Mouse (Mus musculus) urinary bladder, postnatal 25 days (tissue): ENCODE measurements around the gene Fbxo3.
"Not testable (repeated sequence)": the region's sequence is repeated elsewhere in the genome, so short reads cannot be mapped to it uniquely, and the experiment has no call there.

Experiments used
- DNase-seq: peaks from one replicate; pipeline ENCODE4 v3.0.0; 2022; ENCODE audit warnings: low spot score

The Fbxo3 gene

GRCm38 (mm10) chr2:104096256-104096655 is 68.7 kb downstream of the Fbxo3 start:
- DNase-seq = no peak

DNA sequence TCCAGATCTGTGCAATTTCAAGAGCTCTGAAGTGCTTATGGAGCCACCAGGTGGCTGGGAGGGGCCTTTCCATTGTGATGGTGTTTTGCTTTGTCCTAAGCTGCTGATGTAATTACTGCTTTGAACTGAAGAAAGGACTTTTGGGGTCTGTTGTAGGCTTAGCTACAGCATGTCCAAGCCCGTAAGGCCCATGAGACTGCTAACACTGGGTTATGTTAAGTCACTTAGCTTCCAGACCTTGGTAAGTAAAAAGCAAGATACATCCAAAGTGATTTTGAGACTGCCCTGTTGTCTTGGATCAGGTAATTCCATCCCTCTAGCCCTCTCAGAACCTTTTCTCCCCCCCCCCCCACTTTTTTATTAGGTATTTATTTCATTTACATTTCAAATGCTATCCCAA is 69.3 kb downstream of the Fbxo3 start:
- DNase-seq = not testable (repeated sequence)

DNA sequence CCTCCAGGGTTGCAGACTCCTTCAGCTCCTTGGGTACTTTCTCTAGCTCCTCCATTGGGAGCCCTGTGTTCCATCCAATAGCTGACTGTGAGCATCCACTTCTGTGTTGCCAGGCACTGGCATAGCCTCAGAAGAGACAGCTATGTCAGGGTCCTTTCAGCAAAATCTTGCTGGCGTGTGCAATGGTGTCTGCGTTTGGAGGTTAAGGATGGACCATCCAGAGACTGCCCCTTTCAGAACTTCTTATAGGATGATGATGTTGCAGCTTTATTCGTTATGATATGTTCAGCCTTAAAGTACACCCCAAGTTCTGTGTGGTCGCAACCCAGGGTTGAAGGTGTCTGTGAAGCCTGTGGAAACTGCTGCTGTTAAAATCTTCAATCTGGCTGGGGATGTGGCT is 69.9 kb downstream of the Fbxo3 start:
- not testable (repeated sequence) for DNase-seq

DNA sequence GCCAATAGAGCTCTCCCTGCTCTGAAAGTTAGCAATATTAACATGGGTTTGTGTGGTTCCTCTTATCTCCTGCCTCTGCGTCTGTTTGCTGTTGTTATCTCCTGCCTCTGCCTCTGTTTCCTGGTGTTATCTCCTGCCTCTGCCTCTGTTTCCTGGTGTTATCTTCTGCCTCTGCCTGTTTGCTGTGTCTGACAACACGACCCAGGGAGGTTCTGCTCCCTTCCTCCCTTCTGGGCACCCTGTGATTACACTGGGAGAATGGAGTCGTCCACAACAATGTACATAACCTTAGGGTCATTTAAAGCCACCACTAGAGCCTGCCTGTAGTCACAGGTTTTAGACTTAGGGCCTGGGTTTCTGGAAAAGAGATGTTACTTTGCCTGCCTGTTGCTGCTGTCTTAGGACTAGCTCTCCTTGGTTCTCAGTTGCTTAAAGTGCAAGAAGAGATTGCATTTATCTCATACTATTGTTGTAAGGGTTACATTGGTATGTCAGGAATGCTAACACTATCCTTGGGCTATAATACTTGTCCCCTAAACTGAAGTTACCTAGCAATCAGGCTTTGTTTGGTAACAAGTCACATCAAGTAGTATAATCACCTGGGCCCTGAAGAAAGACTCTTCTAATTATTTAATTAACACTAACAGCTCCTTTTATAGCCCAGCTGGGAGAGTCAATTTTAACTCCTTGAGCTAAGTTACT is 71.2 kb downstream of the Fbxo3 start:
- DNase-seq = no peak

- no peak for DNase-seq
Observed at GRCm38 (mm10) chr2:104099231-104099585, 71.7 kb downstream of the Fbxo3 start.

GRCm38 (mm10) chr2:104099946-104100345 is 72.4 kb downstream of the Fbxo3 start:
- DNase-seq = no peak

DNA sequence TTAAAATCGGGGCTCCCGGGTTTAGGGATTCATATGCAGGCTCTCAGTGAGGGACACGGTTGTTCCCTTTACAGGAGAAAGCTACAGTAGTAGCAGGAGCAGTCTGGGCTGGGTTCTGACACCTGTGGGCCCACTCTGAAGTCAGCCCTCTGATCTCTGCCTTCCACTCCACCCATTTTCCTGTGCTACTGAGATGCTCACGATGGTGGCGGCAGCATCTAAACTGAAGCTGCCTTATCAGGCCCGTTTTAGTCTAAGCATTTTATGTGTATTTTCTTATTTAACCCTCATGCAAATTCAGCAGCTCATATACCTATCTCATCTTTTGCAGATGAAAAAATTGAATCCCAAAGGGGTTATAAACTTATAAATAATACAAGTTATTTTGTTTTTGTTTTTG is 77.3 kb downstream of the Fbxo3 start:
- no peak for DNase-seq

- not testable (repeated sequence) for DNase-seq
Observed at GRCm38 (mm10) chr2:104109021-104109420, 81.5 kb downstream of the Fbxo3 start.

DNA sequence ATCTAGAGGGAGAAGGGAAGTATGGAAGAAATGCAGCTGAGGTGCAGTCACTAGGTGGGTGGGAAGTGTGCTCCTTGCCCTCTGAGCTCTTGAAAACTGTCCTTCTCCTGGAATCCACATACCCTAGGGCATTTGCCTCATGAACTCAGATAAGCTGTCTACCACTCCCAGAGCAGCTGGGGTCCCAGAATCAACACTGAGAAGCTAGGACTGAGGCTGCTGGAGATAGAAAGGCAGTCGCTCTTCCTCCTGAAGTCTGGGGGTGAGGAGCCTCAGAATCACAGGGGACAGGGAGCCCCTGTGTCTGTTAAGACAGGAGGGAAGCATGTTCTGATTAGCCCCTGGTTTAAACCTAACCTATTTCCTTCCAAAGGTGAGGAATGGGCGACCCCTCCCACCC is 82.0 kb downstream of the Fbxo3 start:
- DNase-seq = no peak

GRCm38 (mm10) chr2:104110031-104110430 is 82.5 kb downstream of the Fbxo3 start:
- no peak for DNase-seq

DNA sequence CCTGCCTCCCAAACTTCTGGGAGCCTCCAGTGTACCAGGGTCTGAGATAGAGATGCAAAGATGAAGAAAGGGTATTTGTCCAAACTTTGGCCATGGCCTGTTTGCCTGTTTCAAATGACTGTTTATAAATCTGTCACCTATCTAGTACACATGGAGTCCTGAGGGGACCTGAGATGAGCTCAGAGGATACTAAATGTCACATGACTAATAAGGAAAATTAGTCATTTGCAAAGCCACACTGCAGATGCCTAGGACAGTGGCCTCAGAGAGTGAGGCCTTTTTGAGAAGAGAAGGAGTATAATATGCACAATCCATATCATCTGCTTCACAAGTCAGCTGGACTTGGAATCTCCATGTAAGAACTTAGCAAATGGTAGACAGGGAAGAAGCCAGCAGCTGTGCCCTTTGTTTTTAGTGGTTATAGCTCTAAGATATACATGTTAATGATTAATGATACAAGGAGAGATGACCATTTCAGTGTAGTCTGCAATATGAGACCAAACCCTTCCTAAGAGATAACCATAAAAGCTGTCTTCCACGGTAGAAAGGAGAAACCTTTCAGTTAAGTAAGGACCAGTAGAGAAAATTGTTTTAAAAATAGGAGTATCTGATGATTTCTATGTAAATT is 83.8 kb downstream of the Fbxo3 start:
- DNase-seq = not testable (repeated sequence)
